Mouse (Mus musculus) lung, embryonic 14.5 days (tissue): Measurements from ENCODE around the gene Crtc3. TPM values are rescaled to one million over a fixed set of nuclear protein-coding genes. Genes with fewer than 3 reads are reported as not detected.

Source experiments
- ATAC-seq: fragments of 200-750 bp; cut with Nextera tagmentation; 2 replicates; pipeline ENCODE4 v1.8.0; 2017; ENCODE audit warnings: mild to moderate bottlenecking, moderate TSS enrichment, moderate library complexity; ENCODE audit not compliant: insufficient read depth
- DNase-seq: peaks from one replicate; pipeline ENCODE4 v3.0.0-alpha.2; 2015
- H3K27ac ChIP-seq: fragments of 300-500 bp; sonication (generic); 2 replicates; pipeline ENCODE4 v1.5.1; 2014; ENCODE audit warnings: low read depth, mild to moderate bottlenecking, moderate library complexity
- H3K27me3 ChIP-seq: fragments of 300-500 bp; sonication (generic); 2 replicates; pipeline ENCODE4 v1.6.1; 2014; ENCODE audit warnings: low read length, control low read depth; ENCODE audit not compliant: insufficient read depth
- H3K36me3 ChIP-seq: fragments of 300-500 bp; sonication (generic); 2 replicates; pipeline ENCODE4 v1.6.1; 2014; ENCODE audit warnings: control low read depth; ENCODE audit not compliant: insufficient read depth
- H3K4me1 ChIP-seq: fragments of 300-500 bp; sonication (generic); 2 replicates; pipeline ENCODE4 v1.6.1; 2014; ENCODE audit warnings: antibody characterized with exemption, control low read depth; ENCODE audit not compliant: insufficient read depth
- H3K4me2 ChIP-seq: fragments of 300-500 bp; sonication (generic); 2 replicates; pipeline ENCODE4 v1.6.1; 2014; ENCODE audit warnings: mild to moderate bottlenecking
- H3K4me3 ChIP-seq: fragments of 300-500 bp; sonication (generic); 2 replicates; pipeline ENCODE4 v1.5.1; 2014; ENCODE audit warnings: low read depth, low read length
- H3K9ac ChIP-seq: fragments of 300-500 bp; sonication (generic); 2 replicates; pipeline ENCODE4 v1.6.1; 2014
- H3K9me3 ChIP-seq: fragments of 300-500 bp; sonication (generic); 2 replicates; pipeline ENCODE4 v1.6.1; 2016; ENCODE audit warnings: low read depth, low read length, control low read depth
- CTCF ChIP-seq: IDR thresholded peaks from 2 replicates; pipeline ENCODE4 v1.5.1; 2016; ENCODE audit warnings: antibody characterized with exemption, low read depth
- WGBS: fragments of 180-500 bp; shearing (Covaris S2); extraction: QIAGEN DNeasy Blood & Tissue Kit; methylation state at CpG from one replicate; pipeline ENCODE4 v1.1.7; 2014; 5-methylcytosine and 5-hydroxymethylcytosine counted together
- polyA plus RNA-seq: library from polyadenylated mRNA; unstranded; fragments of >200 nt; fragmentation: Nextera tagmentation; extraction: Ambion mirVana; gene quantifications from 2 replicates; pipeline ENCODE4 v1.2.1, GENCODE M21; 2014

The Crtc3 gene
- polyA plus RNA-seq, 1 experiment from 2014 or later, result 27.5 TPM

- Histone ChIP-seq H3K9me3 (no peaks in the 10 kb centered on the region), H3K4me3 (no peak overlapping the region), H3K36me3 (0 out of 2 replicates have a peak, but pooled peaks cover 3% of the 10 kb centered on the region), H3K9ac (no peak overlapping the region), H3K27ac (peak overlapping the region; percentile 85), H3K4me2 (peak overlapping the region; percentile 5), H3K27me3 (no peaks in the 10 kb centered on the region), H3K4me1 (peaks cover 22% of the 10 kb centered on the region)
- no peak for TF ChIP-seq CTCF
- 23% methylated on average over 10 of the region's 10 CpGs for WGBS
- ATAC-seq, result peak; percentile 92
- peak; percentile 86 for DNase-seq
These were observed 22.3 kb downstream of the Crtc3 start for GRCm38 (mm10) chr7:80666198-80666915.

GRCm38 (mm10) chr7:80661082-80661481, 27.6 kb downstream of the Crtc3 start:
- no peaks in the 10 kb centered on the region for H3K9me3 ChIP-seq
- H3K4me1 ChIP-seq, result peaks cover 26% of the 10 kb centered on the region
- H3K4me2 ChIP-seq, result no peak overlapping the region
- H3K27ac ChIP-seq, result no peak overlapping the region
- H3K27me3 ChIP-seq, result no peaks in the 10 kb centered on the region
- ATAC-seq (no peak), DNase-seq (no peak)
- no peak overlapping the region for H3K4me3 ChIP-seq
- H3K36me3 ChIP-seq, result no peaks in the 10 kb centered on the region
- TF ChIP-seq CTCF, result no peak
- H3K9ac ChIP-seq, result no peak overlapping the region
- WGBS, result 85% methylated on average over 4 of the region's 4 CpGs

- 52% methylated on average over 4 of the region's 4 CpGs for WGBS
- ATAC-seq, result peak; percentile 26; the same call in 1 of the 2 replicates
These were observed 28.1 kb downstream of the Crtc3 start for GRCm38 (mm10) chr7:80660619-80661018.

GRCm38 (mm10) chr7:80657896-80658295, 30.8 kb downstream of the Crtc3 start:
- TF ChIP-seq CTCF, result no peak
- no peaks in the 10 kb centered on the region for H3K27me3 ChIP-seq
- ATAC-seq (peak; percentile 89), DNase-seq (peak; percentile 96)
- no peaks in the 10 kb centered on the region for H3K36me3 ChIP-seq
- peak overlapping the region; percentile 41 for H3K4me2 ChIP-seq
- 29% methylated on average over 8 of the region's 8 CpGs for WGBS
- H3K27ac ChIP-seq, result peak overlapping the region; percentile 82
- no peaks in the 10 kb centered on the region for H3K9me3 ChIP-seq
- H3K4me1 ChIP-seq, result peaks cover 23% of the 10 kb centered on the region
- H3K4me3 ChIP-seq, result no peak overlapping the region
- H3K9ac ChIP-seq, result no peak overlapping the region

More at GRCm38 (mm10) chr7:80660619-80661018, 28.1 kb downstream of the Crtc3 start:
- H3K4me2 ChIP-seq, result no peak overlapping the region
- peak overlapping the region; percentile 67 for H3K27ac ChIP-seq
- no peaks in the 10 kb centered on the region for H3K27me3 ChIP-seq
- H3K4me3 ChIP-seq, result no peak overlapping the region
- peak; percentile 89 for DNase-seq
- no peaks in the 10 kb centered on the region for H3K9me3 ChIP-seq
- no peak overlapping the region for H3K9ac ChIP-seq
- TF ChIP-seq CTCF, result no peak
- no peaks in the 10 kb centered on the region for H3K36me3 ChIP-seq
- peaks cover 26% of the 10 kb centered on the region for H3K4me1 ChIP-seq

- no peaks in the 10 kb centered on the region for H3K27me3 ChIP-seq
- peak; percentile 39 for DNase-seq
- H3K9me3 ChIP-seq, result no peaks in the 10 kb centered on the region
- H3K9ac ChIP-seq, result no peak overlapping the region; the same call in 1 of the 2 replicates
- H3K27ac ChIP-seq, result peak overlapping the region; percentile 70; the same call in 1 of the 2 replicates
- peaks cover 20% of the 10 kb centered on the region for H3K4me1 ChIP-seq
- no peaks in the 10 kb centered on the region for H3K36me3 ChIP-seq
- no peak for ATAC-seq
- no peak for TF ChIP-seq CTCF
- 64% methylated on average over 6 of the region's 6 CpGs for WGBS
- H3K4me2 ChIP-seq, result no peak overlapping the region
- no peak overlapping the region for H3K4me3 ChIP-seq
These were observed 33.2 kb downstream of the Crtc3 start for GRCm38 (mm10) chr7:80655350-80656013.

- Histone ChIP-seq H3K27me3 (no peaks in the 10 kb centered on the region), H3K36me3 (no peaks in the 10 kb centered on the region), H3K9me3 (no peaks in the 10 kb centered on the region), H3K4me3 (no peak overlapping the region), H3K4me1 (peaks cover 18% of the 10 kb centered on the region), H3K4me2 (no peak overlapping the region), H3K9ac (no peak overlapping the region), H3K27ac (no peak overlapping the region)
- TF ChIP-seq CTCF, result no peak
- no peak for DNase-seq
- ATAC-seq, result no peak
- WGBS, result 73% methylated on average over 5 of the region's 5 CpGs
These were observed 33.8 kb downstream of the Crtc3 start for GRCm38 (mm10) chr7:80654926-80655325.

- Histone ChIP-seq H3K36me3 (no peaks in the 10 kb centered on the region), H3K27me3 (no peaks in the 10 kb centered on the region), H3K9me3 (no peaks in the 10 kb centered on the region), H3K9ac (no peak overlapping the region), H3K27ac (no peak overlapping the region), H3K4me2 (no peak overlapping the region), H3K4me1 (peaks cover 18% of the 10 kb centered on the region), H3K4me3 (no peak overlapping the region)
- no peak for DNase-seq
- WGBS, result 85% methylated on average over 7 of the region's 7 CpGs
- no peak; the same call in 1 of the 2 replicates for TF ChIP-seq CTCF
- ATAC-seq, result no peak
These were observed 34.3 kb downstream of the Crtc3 start for GRCm38 (mm10) chr7:80654393-80654792.
